Mouse (Mus musculus): Measurements from ENCODE around the gene Epb41l4b.

DNA sequence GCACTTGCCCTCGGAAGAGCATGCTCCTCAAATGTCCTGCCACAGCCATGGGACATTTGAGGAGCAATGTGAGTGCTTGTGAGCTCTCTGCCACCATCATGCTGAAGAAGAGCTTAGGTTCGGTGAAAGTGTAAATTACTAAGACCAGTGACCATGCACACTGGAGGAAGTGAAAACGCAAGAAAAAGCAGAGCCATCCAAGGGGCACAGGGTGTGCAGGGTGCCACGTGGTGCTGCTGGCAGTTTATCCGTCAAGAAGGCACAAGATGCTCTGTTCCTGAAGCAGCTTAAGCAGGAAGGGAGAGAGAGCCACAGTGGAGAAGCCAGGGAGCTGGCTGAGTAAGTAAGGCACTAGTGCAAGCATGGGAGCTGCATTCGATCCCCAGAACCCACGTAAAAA is 105.7 kb downstream of the Epb41l4b start:
- TF ChIP-seq CTCF (IDR thresholded peaks at IDR 0.05; ENCODE audit: control insufficient read depth, insufficient read depth, insufficient read length) (no peak), MYOD1 (IDR thresholded peaks at IDR 0.05; ENCODE audit: control insufficient read depth, insufficient read length, low read depth) (no peak)
